Mouse (Mus musculus) liver, adult (tissue): Measurements from ENCODE around the gene Dnajc27.

Experiments
- GATA4 ChIP-seq: IDR thresholded peaks from 2 replicates; pipeline ENCODE4 v1.6.1; 2014; ENCODE audit warnings: mild to moderate bottlenecking, low read length; ENCODE audit not compliant: insufficient replicate concordance

Dnajc27 gene

DNA sequence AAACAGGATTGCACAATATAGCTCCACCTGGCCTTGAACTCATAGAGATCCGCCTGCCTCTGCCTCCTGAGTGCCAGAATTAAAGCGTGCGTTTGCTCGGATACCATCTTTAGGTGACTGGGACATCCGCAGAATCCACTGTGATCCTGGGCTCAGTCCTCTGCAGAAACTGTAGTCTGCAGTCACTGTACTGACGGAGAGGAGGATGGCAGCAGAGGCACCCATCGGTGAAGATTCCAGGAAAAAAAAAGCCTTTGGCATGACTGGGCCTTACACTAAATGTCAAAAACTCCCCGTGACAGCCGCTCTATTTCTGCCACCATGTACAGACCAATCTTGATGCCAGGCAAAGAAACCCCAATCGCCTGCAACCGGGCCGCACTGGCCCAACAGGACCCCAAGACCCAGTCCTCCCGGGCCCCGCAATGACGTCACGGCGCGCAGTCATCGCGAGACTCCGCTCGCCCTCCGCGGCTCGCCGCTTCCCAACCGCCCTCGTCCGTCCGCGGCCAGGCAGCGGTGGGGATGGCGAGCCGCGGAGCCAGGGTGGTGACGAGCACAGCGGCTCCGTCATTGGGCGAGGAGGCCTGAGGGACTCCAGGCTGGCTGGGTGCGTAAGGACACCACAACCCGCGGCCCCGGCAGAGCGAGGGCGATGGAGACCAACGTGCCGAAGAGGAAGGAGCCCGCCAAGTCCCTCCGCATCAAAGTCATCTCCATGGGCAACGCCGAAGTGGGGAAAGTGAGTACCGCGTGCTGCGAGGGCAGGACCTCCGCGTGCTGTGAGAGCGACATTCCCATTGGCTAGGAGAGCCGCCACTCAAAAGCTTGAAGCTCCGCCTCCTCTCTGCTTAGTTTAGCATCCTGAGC, at the start of gene Dnajc27:
Dnajc27 (plus strand) TSS at position 452 of the 870 bp plus-strand sequence.
- TF ChIP-seq GATA4, result no peak

DNA sequence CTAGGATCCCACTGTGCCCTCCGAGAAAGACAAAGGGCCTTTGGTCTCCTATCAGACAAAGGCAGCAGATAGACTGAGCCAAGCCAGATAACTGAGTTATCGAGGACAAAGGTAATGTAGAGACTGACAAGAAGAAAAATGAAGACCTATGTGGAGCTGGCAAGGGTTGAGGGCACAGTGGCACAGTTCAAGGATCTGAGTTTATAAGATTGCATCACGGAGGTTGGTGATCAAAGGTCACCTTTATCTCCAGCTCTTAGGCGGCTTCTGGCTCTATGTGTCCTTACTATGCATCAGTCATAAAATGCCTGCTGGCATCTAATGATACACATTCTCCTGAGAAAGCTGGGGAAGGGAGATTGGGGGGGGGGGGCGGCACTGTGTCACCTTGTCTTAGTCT, 46.2 kb upstream of the Dnajc27 start:
- TF ChIP-seq GATA4, result no peak

DNA sequence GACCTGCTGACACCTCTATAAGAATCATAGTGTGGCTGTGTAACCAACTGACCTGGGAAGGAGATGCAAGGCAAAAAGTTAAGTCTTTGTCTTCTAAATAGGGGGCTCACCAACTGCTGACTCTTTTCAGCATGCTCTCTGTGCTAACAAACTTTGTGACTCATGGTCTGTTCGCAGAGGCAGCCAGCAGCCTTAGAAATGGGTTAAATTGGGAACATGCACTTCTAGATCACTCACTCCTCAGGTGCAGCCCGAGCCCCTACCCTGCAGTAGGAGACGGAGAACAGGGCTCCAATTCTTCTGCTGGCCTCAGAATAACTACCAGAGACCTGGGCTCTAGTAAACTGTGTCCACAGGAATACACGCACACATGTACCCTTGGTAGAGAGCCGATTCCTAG, 44.9 kb upstream of the Dnajc27 start:
- no peak for TF ChIP-seq GATA4

DNA sequence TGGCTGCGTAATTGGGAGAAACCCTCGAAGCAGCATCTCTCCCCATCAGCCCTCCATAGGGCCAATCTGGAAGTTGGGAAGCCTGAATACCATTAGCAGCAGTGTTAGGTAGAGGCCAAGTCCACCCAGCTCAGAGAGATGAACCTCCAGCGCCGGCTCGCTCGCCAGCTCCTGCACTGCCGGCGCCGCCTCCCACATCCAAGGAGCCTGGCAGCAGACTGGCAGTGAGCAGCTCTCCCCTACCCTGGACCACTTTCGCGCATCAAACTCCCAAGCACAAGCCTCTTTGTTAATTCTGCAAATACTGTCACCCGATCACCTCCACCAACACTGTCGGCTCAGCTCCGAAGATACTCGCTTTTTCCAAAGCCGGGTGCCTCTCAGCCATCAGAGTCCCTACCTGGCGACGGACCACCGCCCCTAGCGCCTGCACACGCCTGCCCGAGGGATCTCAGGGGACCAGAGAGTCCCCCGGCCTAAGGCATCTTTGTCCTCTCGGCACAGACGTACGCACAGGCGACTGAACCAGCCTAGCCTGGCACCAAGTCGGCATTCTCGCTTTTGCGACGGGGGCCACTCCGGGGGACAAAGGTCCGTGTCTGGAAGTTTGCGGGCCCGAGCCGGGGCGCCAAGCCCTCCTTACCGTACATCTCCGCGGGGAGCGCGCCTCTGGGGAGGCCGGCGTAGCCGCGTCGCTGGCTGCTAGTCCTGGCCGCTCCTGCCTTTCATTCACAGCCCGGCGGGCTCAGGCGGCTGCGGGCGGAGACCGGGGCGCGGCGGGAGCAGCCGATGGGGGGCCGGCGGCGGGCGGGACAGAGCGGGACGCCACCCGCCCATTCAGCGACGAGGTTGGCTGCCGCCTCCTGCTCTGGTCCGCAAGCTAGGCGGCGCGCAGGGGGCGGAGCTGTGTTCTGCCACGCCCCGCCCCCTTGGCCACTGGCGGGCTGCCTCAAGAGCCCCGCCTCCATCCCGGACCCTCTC, 44.0 kb upstream of the Dnajc27 start, which contains the start of gene Efr3b:
Efr3b (minus strand) TSS at position 855 of the 981 bp plus-strand sequence.
- no peak for TF ChIP-seq GATA4

DNA sequence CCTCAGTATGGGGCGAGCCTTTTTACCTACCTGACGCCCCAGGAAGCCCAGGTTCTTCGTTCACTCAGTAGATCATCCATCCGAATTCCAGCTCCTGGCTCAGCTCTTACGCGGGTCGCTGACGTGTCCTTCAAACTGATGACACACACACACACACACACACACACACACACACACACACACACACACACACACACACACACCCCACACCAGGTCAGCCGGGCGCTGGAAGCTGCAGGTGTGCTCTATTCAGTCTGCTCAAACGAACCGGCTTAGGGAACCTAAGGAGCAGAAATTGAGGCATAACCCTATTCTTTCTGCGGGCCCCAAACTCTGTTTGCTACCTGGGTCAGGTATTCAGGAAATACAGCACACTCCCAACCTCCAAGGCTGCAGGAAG, 43.3 kb upstream of the Dnajc27 start:
- no peak for TF ChIP-seq GATA4

DNA sequence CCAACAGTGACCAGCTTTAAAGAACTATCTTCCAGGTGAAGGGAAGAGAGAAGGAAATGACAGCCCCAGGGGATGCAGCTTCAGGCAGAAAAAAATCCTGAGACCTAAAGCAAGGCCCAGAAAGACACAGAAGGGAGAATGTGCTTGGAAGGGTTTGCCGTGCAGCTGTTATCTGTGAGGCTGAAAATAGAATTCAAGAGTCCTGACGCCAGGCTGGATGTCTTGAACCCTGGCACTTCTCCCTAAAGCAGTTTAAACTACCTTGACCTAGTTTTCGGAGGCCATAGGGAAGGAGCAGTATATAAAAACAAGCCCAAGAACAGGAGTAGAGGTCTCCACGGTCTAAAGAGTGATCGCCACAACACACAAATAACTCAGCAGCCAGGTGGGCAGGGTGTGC, 40.0 kb upstream of the Dnajc27 start:
- TF ChIP-seq GATA4, result no peak

DNA sequence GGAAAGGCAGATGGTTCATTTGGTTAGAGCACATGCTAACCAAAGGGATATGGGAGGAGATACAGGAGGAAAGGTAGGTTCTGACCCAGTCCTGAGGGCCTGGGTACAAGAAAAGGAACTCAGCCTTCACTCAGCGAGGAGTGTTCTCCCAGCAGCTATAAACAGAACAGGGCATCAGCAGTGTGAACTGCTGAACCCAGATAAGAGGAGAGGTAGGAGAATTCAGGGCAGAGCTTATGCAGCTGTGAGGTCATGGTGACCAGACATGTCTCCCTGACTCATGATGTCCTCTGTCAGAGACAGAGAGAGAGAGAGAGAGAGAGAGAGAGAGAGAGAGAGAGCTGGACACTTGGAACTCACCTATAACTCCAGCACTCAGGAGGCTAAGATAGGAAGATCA, 36.4 kb upstream of the Dnajc27 start:
- TF ChIP-seq GATA4, result no peak

DNA sequence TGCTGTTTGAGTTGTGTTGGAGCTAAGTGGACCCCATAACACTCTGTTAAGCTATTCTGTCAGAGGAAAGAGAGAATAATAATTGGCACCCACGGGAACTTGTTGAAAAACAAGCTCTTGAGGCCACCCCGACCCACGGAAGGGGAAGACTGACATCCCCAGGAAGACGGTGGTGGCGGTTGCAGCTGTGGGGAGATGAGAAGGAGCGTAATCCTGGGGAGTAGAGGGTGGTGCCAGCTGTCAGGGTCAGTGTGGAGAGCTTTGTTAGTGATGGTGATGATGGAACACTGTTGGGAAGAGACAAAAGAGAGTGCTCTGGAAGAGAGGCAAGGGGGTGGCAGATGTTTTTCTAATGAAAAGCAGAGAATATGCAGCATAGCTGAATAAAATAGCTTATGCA, 34.4 kb upstream of the Dnajc27 start:
- no peak for TF ChIP-seq GATA4

DNA sequence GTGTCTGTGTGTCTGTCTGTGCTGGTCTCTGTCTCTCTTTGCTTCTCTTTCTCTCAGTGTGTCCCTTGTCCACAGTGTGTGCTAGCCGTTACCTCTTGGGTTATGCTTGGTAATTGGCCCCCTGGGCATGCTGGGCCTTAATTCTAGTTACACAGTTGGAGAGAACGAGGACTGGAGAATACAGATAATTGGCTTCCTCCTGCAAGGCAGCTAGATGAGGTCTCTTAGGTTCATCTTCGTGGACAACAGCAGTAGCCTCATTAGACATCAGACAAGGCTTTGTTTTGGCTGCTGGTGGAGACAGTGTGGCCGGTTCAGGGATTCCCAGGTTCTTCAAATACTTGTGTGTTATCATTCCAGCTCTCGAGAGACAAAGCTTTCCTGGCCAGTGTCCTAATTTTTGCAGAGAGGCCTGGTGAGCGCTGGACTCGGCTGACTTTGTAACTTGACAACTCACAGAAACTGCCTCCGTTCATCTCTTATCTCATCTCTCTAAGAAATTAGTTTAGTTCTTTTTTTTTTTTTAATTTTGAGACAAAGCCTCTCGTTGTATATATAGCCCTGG, 31.4 kb upstream of the Dnajc27 start:
- TF ChIP-seq GATA4, result no peak

DNA sequence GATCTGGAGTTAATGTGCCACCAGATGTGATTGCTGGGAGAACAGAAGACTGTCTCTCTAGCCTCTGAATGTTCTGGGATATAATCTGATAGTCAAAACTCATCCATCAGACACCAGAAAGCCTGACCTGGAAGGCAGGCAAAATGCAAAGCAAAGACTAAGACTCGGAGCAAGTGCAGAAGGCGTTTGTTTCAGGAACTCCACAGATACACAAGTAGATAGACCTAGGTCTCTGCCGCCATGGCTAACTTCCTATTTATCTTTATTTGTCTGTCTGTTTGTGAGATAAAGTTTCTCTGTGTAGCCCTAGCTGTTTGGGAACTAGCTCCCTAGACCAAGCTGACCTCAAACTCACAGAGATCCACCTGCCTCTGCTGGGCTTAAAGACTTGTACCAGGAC, 28.7 kb upstream of the Dnajc27 start:
- TF ChIP-seq GATA4, result no peak

DNA sequence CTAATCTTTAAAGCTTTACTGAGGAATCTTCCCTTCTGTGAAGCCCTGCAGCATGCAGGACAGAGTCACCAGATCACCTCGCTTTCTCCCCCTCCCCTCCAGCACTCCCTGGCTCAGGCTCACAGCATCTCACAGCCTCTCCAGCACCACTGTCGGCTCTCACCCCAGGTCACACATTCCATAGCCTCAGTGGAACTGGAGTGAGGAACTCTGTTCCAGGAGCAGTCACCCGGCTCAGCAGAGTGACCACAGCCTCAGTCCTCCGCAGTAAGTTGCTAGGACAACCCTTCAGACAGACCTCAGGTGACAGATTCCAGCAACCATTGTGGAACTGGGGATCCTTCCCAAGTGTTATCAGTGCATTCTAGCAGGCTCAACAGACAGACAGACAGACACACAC, 27.5 kb upstream of the Dnajc27 start:
- TF ChIP-seq GATA4, result no peak

DNA sequence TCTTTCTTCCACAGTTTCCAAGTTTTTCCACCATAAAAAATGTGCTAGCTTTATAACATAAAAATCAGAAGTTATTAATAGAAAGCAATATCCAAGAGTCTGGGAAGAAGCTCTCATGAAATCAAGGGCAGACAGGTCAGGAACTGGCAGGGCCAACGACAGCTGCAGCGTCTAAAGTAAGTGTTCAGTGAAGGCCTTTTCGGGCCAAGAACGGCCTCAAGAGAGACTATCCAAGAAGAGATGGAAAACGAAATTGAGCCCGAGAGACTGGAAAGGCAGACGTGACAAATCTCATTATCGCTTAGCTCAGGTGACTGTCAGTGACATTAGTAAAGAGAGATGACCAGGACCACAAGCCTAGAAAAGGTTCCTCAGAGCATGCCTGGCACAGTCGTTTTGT, 24.1 kb upstream of the Dnajc27 start:
- TF ChIP-seq GATA4, result no peak

DNA sequence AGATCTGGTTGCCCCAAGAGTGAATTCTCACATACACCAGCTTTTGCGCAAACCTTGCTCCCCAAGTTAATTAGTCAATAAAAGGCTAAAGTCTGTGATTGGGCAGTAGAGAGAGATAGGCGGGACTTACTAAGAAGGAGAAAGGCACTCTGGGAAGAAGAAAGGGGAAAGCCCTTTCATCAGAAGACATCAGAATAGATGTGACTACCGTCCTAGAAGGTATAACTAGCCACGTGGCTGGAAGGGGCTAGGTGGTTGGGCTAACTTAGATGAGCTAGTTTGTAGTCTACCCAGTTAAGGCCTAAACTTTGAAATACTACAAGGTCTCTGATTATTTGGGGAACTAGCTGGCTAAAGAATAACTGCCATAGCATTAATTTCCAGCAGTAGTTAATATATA, 22.7 kb upstream of the Dnajc27 start:
- TF ChIP-seq GATA4, result no peak

DNA sequence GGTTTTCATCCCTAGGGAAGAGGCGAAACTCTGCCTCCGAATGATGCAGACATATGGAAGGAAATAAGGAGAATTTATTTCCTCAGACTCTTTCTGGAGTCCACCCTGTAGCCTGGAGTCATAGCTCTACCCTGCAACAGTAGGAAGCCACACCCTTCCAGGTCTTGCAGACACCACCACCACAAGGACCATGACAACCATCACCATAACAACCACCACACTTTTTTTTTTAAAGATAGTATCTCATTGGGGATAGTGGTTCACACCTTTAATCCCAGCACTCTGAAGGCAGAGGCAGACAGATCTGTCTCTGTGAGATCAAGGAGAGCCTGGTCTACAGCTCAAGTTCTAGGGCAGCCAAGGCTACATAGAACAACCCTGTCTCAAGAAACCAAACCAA, 16.9 kb upstream of the Dnajc27 start:
- TF ChIP-seq GATA4, result no peak

DNA sequence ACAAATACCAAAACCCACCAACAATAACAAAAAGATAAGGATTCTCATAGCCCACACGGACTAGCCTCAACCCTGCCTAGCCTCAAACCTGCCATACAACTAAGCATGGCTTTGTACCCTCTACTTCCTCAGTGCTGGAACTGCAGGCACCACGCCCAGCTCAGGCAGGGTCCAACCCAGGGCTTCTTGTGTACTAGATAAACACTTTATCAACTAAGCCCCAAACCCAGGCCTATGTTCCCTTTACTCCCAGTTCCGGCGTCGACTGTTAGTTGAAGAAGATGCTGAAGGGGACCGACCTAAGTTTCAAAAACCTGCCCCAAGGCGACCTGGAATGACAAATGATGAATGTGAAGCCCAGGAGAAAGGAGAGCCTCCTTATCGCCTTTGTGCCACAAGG, 16.4 kb upstream of the Dnajc27 start:
- no peak for TF ChIP-seq GATA4

DNA sequence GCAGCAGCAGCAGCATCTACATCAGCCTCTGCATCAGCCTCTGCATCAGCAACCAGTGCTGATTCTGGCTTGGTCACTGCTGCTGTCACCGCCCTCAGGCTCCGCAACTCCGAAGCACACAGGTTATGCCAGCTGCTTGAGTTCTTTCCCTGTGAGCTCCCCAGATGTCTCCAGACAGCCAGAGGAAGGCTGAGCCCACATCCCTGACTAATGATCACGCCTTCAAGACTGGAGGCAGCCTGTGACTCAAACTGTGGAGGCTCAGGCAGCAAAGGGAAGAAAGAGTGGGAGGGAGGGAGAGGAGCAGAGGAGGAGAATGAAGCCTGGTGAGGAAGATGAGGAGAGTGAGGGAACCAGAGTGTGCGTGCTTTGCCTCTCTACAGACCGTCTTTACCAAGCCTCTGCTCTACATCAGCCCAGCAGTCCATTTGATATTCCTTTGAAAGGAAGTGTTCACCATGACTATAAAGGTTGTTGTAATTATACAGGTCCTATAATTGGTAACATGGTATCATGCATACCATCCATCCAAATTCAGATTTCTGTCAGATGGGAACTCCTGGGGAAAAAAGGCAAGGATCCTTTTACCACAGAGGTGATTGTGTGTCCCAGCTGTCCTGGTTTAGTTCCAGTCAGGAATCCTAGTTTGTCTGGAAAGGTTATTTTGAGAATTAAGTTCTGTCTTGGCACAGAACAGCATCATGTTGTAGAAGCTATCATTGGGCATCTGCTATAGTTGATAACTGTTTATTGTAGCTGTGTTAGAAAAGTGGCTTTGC, 15.5 kb upstream of the Dnajc27 start:
- no peak for TF ChIP-seq GATA4
